Mouse (Mus musculus): ENCODE results near the gene Ppp4r1. TPM values are rescaled to one million over a fixed set of nuclear protein-coding genes. Genes with fewer than 3 reads are reported as not detected.

Ppp4r1 gene
- polyA plus RNA-seq, 1 experiment from 2014 or later, result 47.8 TPM

DNA sequence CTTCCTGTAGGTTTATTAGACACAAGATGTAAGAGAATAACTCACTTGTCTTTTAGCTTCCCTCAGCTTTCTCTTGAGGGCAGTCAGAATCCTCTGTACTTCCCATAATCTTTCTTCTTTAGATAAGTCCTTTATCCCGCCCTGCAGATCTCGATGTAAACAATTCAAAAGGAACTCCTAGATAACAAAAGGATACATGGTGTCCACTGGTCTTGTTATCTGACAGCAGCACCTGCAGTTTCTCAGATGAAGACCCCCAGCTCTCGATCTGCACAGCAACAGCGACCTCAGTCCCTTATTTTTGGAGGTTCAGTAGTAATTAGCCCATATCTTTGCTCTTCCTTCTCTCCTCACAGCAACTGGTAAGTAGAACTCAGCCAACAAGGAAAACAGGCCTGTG, 75.2 kb downstream of the Ppp4r1 start:
- no peak overlapping the region for H3K9ac ChIP-seq (replicated peaks; ENCODE audit: low read depth, low read length)
- 86% methylated on average over 4 of the region's 4 CpGs for WGBS
- peaks cover 10% of the 10 kb centered on the region for H3K36me3 ChIP-seq (ENCODE audit: control insufficient read depth, insufficient read depth)
- no peaks in the 10 kb centered on the region for H3K9me3 ChIP-seq (ENCODE audit: control insufficient read depth, low read length)
- no peak overlapping the region for H3K27ac ChIP-seq (ENCODE audit: low read length)
- H3K27me3 ChIP-seq (replicated peaks; ENCODE audit: control insufficient read depth, insufficient read depth, low read length), result no peaks in the 10 kb centered on the region
- H3K4me2 ChIP-seq (ENCODE audit: low read length), result no peak overlapping the region
- no peak for ATAC-seq
- no peaks in the 10 kb centered on the region for H3K4me1 ChIP-seq (replicated peaks; ENCODE audit: control insufficient read depth, insufficient read depth, low read length)
- H3K4me3 ChIP-seq (replicated peaks; ENCODE audit: low read length), result no peak overlapping the region

DNA sequence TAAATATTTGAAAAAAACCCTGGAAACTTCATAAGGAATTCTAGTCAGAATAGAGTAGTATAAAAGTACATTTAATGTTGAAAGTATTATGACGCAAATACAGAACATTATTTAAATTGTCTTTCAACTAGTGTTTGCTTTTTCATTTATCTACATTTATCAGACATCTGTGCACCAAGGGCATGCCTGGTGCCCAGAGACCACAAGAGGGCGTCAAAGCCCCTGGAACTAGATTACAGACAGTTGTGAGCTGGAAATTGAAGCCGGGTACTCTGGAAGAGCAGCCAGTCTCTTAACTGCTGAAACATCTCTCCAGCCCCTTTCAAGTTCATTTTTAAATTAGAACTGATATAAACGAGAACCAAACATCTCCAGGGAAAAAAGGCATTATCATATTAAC, 80.2 kb downstream of the Ppp4r1 start:
- H3K27ac ChIP-seq (ENCODE audit: low read length), result no peak overlapping the region
- WGBS, result 53% methylated on average over 4 of the region's 4 CpGs
- no peaks in the 10 kb centered on the region for H3K9me3 ChIP-seq (ENCODE audit: control insufficient read depth, low read length)
- no peak for ATAC-seq
- no peaks in the 10 kb centered on the region for H3K4me1 ChIP-seq (replicated peaks; ENCODE audit: control insufficient read depth, insufficient read depth, low read length)
- H3K27me3 ChIP-seq (replicated peaks; ENCODE audit: control insufficient read depth, insufficient read depth, low read length), result no peaks in the 10 kb centered on the region
- peaks cover 10% of the 10 kb centered on the region for H3K36me3 ChIP-seq (ENCODE audit: control insufficient read depth, insufficient read depth)
- no peak overlapping the region for H3K9ac ChIP-seq (replicated peaks; ENCODE audit: low read depth, low read length)
- H3K4me3 ChIP-seq (replicated peaks; ENCODE audit: low read length), result no peak overlapping the region
- H3K4me2 ChIP-seq (ENCODE audit: low read length), result no peak overlapping the region

- 96% methylated on average over 12 of the region's 12 CpGs for WGBS
- Histone ChIP-seq H3K4me2 (ENCODE audit: low read length) (no peak overlapping the region), H3K4me1 (replicated peaks; ENCODE audit: control insufficient read depth, insufficient read depth, low read length) (no peaks in the 10 kb centered on the region), H3K27me3 (replicated peaks; ENCODE audit: control insufficient read depth, insufficient read depth, low read length) (no peaks in the 10 kb centered on the region), H3K36me3 (ENCODE audit: control insufficient read depth, insufficient read depth) (peaks cover 7% of the 10 kb centered on the region), H3K9ac (replicated peaks; ENCODE audit: low read depth, low read length) (no peak overlapping the region), H3K4me3 (replicated peaks; ENCODE audit: low read length) (no peak overlapping the region), H3K27ac (ENCODE audit: low read length) (no peak overlapping the region), H3K9me3 (ENCODE audit: control insufficient read depth, low read length) (no peaks in the 10 kb centered on the region)
- no peak for ATAC-seq
These were observed 81.5 kb downstream of the Ppp4r1 start for GRCm38 (mm10) chr17:65863830-65864229.

- no peaks in the 10 kb centered on the region for H3K4me1 ChIP-seq (replicated peaks; ENCODE audit: control insufficient read depth, insufficient read depth, low read length)
- H3K9ac ChIP-seq (replicated peaks; ENCODE audit: low read depth, low read length), result no peak overlapping the region
- no peaks in the 10 kb centered on the region for H3K27me3 ChIP-seq (replicated peaks; ENCODE audit: control insufficient read depth, insufficient read depth, low read length)
- no peak overlapping the region for H3K27ac ChIP-seq (ENCODE audit: low read length)
- peaks cover 7% of the 10 kb centered on the region for H3K36me3 ChIP-seq (ENCODE audit: control insufficient read depth, insufficient read depth)
- no peak overlapping the region for H3K4me3 ChIP-seq (replicated peaks; ENCODE audit: low read length)
- 41% methylated on average over 4 of the region's 4 CpGs for WGBS
- no peaks in the 10 kb centered on the region for H3K9me3 ChIP-seq (ENCODE audit: control insufficient read depth, low read length)
- ATAC-seq, result peak; percentile 55
- no peak overlapping the region for H3K4me2 ChIP-seq (ENCODE audit: low read length)
These were observed 82.4 kb downstream of the Ppp4r1 start for GRCm38 (mm10) chr17:65864742-65865141.

GRCm38 (mm10) chr17:65865265-65865664, 82.9 kb downstream of the Ppp4r1 start:
- Histone ChIP-seq H3K9ac (replicated peaks; ENCODE audit: low read depth, low read length) (no peak overlapping the region), H3K27ac (ENCODE audit: low read length) (no peak overlapping the region), H3K27me3 (replicated peaks; ENCODE audit: control insufficient read depth, insufficient read depth, low read length) (no peaks in the 10 kb centered on the region), H3K4me1 (replicated peaks; ENCODE audit: control insufficient read depth, insufficient read depth, low read length) (no peaks in the 10 kb centered on the region), H3K4me2 (ENCODE audit: low read length) (no peak overlapping the region), H3K9me3 (ENCODE audit: control insufficient read depth, low read length) (no peaks in the 10 kb centered on the region), H3K36me3 (ENCODE audit: control insufficient read depth, insufficient read depth) (peaks cover 7% of the 10 kb centered on the region), H3K4me3 (replicated peaks; ENCODE audit: low read length) (no peak overlapping the region)
- ATAC-seq, result no peak

DNA sequence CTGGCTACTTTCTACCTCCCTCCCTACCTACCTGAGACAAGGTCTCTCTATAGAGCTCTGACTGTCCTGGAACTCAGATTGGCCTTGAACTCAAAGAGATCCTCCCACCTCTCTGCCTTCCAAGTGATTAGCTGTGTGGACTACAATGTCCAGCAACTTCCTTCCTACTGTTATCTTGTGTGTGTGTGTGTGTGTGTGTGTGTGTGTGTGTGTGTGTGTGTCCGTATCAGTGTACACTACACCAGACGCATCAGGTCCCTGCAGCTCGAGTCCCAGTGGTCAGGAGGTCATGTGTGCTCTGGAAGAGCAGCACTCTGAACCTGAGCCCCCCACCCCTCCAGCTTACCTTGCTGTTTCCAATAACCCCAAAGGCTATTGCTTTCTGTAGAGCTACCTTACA, 83.8 kb downstream of the Ppp4r1 start:
- no peak overlapping the region for H3K4me2 ChIP-seq (ENCODE audit: low read length)
- H3K27ac ChIP-seq (ENCODE audit: low read length), result no peak overlapping the region
- no peak overlapping the region for H3K9ac ChIP-seq (replicated peaks; ENCODE audit: low read depth, low read length)
- WGBS, result 92% methylated on average over 3 of the region's 3 CpGs
- peaks cover 7% of the 10 kb centered on the region; the same call in 1 of the 2 replicates for H3K36me3 ChIP-seq (ENCODE audit: control insufficient read depth, insufficient read depth)
- H3K9me3 ChIP-seq (ENCODE audit: control insufficient read depth, low read length), result no peaks in the 10 kb centered on the region
- no peak overlapping the region for H3K4me3 ChIP-seq (replicated peaks; ENCODE audit: low read length)
- no peaks in the 10 kb centered on the region for H3K4me1 ChIP-seq (replicated peaks; ENCODE audit: control insufficient read depth, insufficient read depth, low read length)
- H3K27me3 ChIP-seq (replicated peaks; ENCODE audit: control insufficient read depth, insufficient read depth, low read length), result no peaks in the 10 kb centered on the region
- ATAC-seq, result no peak

DNA sequence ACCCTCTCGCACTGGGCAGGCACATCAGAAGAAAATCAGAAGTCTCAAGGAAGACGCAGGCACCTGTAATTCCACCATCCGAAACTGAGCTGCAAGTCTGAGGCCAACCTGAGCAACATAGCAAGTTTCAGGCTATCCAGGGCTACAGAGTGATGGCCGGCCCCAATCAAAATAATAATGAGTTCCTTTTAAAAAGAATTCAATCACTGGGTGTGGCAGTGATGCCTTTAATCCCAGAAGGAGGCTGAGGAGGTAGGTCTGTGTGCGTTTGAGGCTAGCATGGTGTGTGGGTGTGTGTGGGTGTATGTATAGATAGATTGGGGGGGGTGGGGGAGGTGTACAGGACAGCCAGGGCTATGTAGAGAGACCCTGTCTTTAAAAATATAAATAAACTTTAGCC, 85.6 kb downstream of the Ppp4r1 start:
- no peak overlapping the region for H3K27ac ChIP-seq (ENCODE audit: low read length)
- no peaks in the 10 kb centered on the region for H3K9me3 ChIP-seq (ENCODE audit: control insufficient read depth, low read length)
- H3K4me3 ChIP-seq (replicated peaks; ENCODE audit: low read length), result no peak overlapping the region
- H3K4me1 ChIP-seq (replicated peaks; ENCODE audit: control insufficient read depth, insufficient read depth, low read length), result peaks cover 5% of the 10 kb centered on the region; the same call in 1 of the 2 replicates
- H3K4me2 ChIP-seq (ENCODE audit: low read length), result no peak overlapping the region
- 84% methylated on average over 5 of the region's 5 CpGs for WGBS
- peaks cover 5% of the 10 kb centered on the region; the same call in 1 of the 2 replicates for H3K36me3 ChIP-seq (ENCODE audit: control insufficient read depth, insufficient read depth)
- no peak overlapping the region for H3K9ac ChIP-seq (replicated peaks; ENCODE audit: low read depth, low read length)
- H3K27me3 ChIP-seq (replicated peaks; ENCODE audit: control insufficient read depth, insufficient read depth, low read length), result no peaks in the 10 kb centered on the region
- no peak for ATAC-seq

- no peak for ATAC-seq
- no peak overlapping the region for H3K9ac ChIP-seq (replicated peaks; ENCODE audit: low read depth, low read length)
- no peaks in the 10 kb centered on the region for H3K27me3 ChIP-seq (replicated peaks; ENCODE audit: control insufficient read depth, insufficient read depth, low read length)
- H3K27ac ChIP-seq (ENCODE audit: low read length), result no peak overlapping the region
- H3K4me1 ChIP-seq (replicated peaks; ENCODE audit: control insufficient read depth, insufficient read depth, low read length), result peaks cover 5% of the 10 kb centered on the region; the same call in 1 of the 2 replicates
- no peak overlapping the region for H3K4me3 ChIP-seq (replicated peaks; ENCODE audit: low read length)
- 87% methylated on average over 10 of the region's 10 CpGs for WGBS
- H3K4me2 ChIP-seq (ENCODE audit: low read length), result no peak overlapping the region
- H3K36me3 ChIP-seq (ENCODE audit: control insufficient read depth, insufficient read depth), result no peaks in the 10 kb centered on the region
- no peaks in the 10 kb centered on the region for H3K9me3 ChIP-seq (ENCODE audit: control insufficient read depth, low read length)
These were observed 87.3 kb downstream of the Ppp4r1 start for GRCm38 (mm10) chr17:65869720-65870119.

GRCm38 (mm10) chr17:65870146-65870545, 87.8 kb downstream of the Ppp4r1 start:
- 33% methylated on average over 4 of the region's 4 CpGs for WGBS

GRCm38 (mm10) chr17:65871641-65872041, 89.3 kb downstream of the Ppp4r1 start:
- H3K36me3 ChIP-seq (ENCODE audit: control insufficient read depth, insufficient read depth), result no peaks in the 10 kb centered on the region
- H3K4me1 ChIP-seq (replicated peaks; ENCODE audit: control insufficient read depth, insufficient read depth, low read length), result peaks cover 5% of the 10 kb centered on the region; the same call in 1 of the 2 replicates
- H3K9ac ChIP-seq (replicated peaks; ENCODE audit: low read depth, low read length), result no peak overlapping the region
- H3K9me3 ChIP-seq (ENCODE audit: control insufficient read depth, low read length), result no peaks in the 10 kb centered on the region
- no peak; the same call in 1 of the 2 replicates for ATAC-seq
- no peak overlapping the region for H3K27ac ChIP-seq (ENCODE audit: low read length)
- whole genome bisulfite sequencing, result 23% methylated on average over 5 of the region's 5 CpGs
- no peaks in the 10 kb centered on the region for H3K27me3 ChIP-seq (replicated peaks; ENCODE audit: control insufficient read depth, insufficient read depth, low read length)
- no peak overlapping the region for H3K4me2 ChIP-seq (ENCODE audit: low read length)
- H3K4me3 ChIP-seq (replicated peaks; ENCODE audit: low read length), result no peak overlapping the region

More at GRCm38 (mm10) chr17:65870146-65870545, 87.8 kb downstream of the Ppp4r1 start:
- ATAC-seq, result no peak
- Histone ChIP-seq H3K9ac (replicated peaks; ENCODE audit: low read depth, low read length) (no peak overlapping the region), H3K4me2 (ENCODE audit: low read length) (no peak overlapping the region), H3K4me1 (replicated peaks; ENCODE audit: control insufficient read depth, insufficient read depth, low read length) (peaks cover 5% of the 10 kb centered on the region; the same call in 1 of the 2 replicates), H3K27me3 (replicated peaks; ENCODE audit: control insufficient read depth, insufficient read depth, low read length) (no peaks in the 10 kb centered on the region), H3K4me3 (replicated peaks; ENCODE audit: low read length) (no peak overlapping the region), H3K9me3 (ENCODE audit: control insufficient read depth, low read length) (no peaks in the 10 kb centered on the region), H3K36me3 (ENCODE audit: control insufficient read depth, insufficient read depth) (no peaks in the 10 kb centered on the region), H3K27ac (ENCODE audit: low read length) (no peak overlapping the region)
